Mouse (Mus musculus) bone marrow macrophage, adult 2 months (primary cell): ENCODE results near the gene Slc37a1.

ENCODE experiments used
- CTCF ChIP-seq: IDR thresholded peaks from 2 replicates; pipeline ENCODE4 v1.5.1; 2012; ENCODE audit warnings: low read depth, mild to moderate bottlenecking, low read length, moderate library complexity
- POLR2A ChIP-seq: IDR thresholded peaks from 2 replicates; pipeline ENCODE4 v1.6.1; 2012; ENCODE audit warnings: mild to moderate bottlenecking, low read depth, low read length, borderline replicate concordance

GRCm38 (mm10) chr17:31279541-31279940, 7.1 kb upstream of the Slc37a1 start:
- TF ChIP-seq CTCF, result no peak
- no peak for TF ChIP-seq POLR2A
